Mouse (Mus musculus): Measurements from ENCODE around the gene Shd. TPM values are rescaled to one million over a fixed set of nuclear protein-coding genes. Genes with fewer than 3 reads are reported as not detected.
"Not testable (repeated sequence)": the region's sequence is repeated elsewhere in the genome, so short reads cannot be mapped to it uniquely, and the experiment has no call there.

Shd gene
- polyA plus RNA-seq (2015; fragmentation: Nextera tagmentation; extraction: Ambion mirVana): 181 and 184 TPM in 2 replicates

DNA sequence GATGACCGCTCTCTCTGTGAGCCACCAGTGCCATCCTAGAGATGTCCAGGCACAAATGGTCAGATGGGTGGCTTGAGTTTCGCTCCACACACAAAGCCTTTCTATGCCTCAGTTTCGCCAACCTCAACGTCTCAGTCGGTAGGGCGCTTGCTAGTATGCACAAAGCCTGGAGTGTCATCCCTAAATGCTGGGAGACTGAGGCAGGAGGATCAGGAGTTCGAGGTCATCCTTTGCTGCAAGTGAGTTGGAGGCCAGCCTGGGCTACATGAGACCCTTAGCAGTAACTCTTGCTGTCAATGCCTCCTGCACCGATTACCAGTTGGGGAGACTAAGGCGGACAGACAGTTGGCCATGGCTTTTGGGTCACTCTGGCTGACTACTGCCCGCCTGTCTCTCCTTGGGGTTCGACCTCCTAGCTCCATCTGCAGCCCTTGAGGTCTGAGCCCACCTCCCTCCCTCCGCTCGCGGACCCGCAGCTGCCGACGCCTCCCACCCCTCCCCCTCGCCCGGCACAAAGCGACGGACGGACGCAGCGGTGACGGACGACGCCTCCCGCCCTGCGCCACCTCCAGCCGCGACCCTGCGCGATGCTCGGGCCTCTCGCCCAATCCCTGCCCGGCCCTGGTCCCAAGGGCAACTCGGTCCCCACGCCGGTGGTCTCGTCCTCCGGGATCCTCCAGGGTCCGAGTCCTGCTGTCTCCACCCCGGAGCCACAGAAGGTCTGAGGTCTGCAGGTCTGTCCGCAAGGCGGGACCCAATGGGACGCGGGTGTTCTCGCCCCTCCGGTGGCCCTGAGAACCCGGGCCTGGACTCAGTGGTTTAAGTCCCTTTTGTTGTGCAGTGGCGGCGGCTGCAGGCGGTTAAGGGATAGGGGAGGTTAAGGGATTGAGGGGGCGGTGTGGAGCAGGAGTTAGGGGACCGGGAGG lies at the start of gene Shd:
Gene Shd (plus strand): TSS at position 502 of the 926 bp plus-strand sequence.
- H3K4me1 ChIP-seq (replicated peaks): peaks cover 55% of the 10 kb centered on the region
- H3K9ac ChIP-seq (replicated peaks): peak within 1 kb of the TSS; percentile 88
- H3K4me2 ChIP-seq (replicated peaks): peak within 1 kb of the TSS; percentile 84
- 6% methylated on average over 55 of the region's 55 CpGs for WGBS
- peak; percentile 62 for ATAC-seq
- peak within 1 kb of the TSS; percentile 66 for H3K4me3 ChIP-seq (replicated peaks)
- H3K27me3 ChIP-seq: no peaks in the 10 kb centered on the region
- no peaks in the 10 kb centered on the region for H3K9me3 ChIP-seq
- peaks cover 44% of the 10 kb centered on the region for H3K36me3 ChIP-seq
- peak within 1 kb of the TSS; percentile 95 for H3K27ac ChIP-seq

DNA sequence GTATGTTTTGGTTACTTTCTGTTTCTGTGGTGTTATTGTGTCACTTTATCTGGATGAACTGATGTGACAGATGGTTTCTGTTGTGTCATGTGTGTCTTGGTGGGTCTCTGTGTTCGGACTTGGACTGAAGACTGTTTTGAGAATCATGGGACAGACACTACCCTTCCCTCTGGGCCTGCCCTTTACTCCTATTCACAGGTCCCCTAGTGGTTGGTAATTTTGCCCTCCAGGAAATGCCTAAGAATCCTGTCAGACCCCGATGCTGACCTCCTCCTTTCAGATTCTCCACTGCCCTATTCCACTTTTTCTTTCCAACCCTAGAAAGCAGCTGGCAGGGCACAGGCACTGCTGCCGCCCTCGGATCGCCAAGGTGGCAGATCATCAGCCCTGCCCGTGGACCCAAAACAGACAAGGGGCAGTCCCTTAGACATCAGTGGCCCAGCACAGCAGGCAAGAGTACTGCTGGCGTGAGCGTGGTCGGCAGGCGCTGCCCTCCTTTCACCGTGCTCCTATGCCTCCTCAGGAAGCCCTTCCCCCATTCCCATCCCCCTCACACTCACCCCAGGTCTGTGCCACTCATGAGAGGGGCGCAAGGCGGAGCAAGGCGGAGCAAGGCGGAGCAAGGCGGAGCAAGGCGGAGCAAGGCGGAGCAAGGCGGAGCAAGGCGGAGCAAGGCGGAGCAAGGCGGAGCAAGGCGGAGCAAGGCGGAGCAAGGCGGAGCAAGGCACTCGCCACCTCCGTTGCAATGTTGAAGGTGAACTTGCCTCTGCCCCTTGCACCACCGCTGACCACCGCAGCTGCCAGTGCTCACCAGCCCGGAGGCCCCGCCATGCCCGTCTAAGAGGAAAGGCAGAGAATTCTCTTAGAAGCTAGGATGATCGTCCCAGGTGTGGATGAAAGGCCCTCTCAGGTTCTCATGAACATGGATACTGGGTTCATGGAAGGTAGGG lies 38.4 kb upstream of the Shd start:
- Histone ChIP-seq H3K27ac (peak overlapping the region; percentile 88), H3K27me3 (no peaks in the 10 kb centered on the region), H3K9ac (replicated peaks) (peak overlapping the region; percentile 75), H3K4me1 (replicated peaks) (peaks cover 6% of the 10 kb centered on the region; the same call in 1 of the 2 replicates), H3K9me3 (no peaks in the 10 kb centered on the region), H3K4me2 (replicated peaks) (peak overlapping the region; percentile 63), H3K4me3 (replicated peaks) (peak overlapping the region; percentile 55), H3K36me3 (no peaks in the 10 kb centered on the region)
- peak; percentile 99 for ATAC-seq
- 3% methylated on average over 33 of the region's 33 CpGs for WGBS

DNA sequence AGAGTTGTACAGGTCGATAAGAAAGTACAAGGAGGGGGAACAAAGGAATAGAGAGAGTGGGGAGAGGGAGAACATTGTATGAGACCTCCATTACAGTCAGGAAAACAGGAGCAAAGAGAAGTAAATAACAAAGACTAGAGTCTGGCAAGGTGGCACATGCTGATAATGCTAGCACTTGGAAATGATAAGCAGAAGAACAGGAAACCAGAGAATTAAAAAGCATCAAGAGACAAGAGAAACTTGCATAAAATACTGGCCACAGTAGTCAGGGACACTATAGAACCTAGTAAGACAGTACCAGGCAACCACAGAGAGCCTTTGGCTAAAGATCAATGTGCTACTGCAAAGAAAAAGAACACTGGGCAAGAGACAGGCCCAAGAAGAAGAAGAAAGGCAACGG lies 37.6 kb upstream of the Shd start:
- no peaks in the 10 kb centered on the region for H3K36me3 ChIP-seq
- WGBS: 71% methylated on average over 2 of the region's 2 CpGs
- H3K4me1 ChIP-seq (replicated peaks): peaks cover 6% of the 10 kb centered on the region; the same call in 1 of the 2 replicates
- peak overlapping the region; percentile 52; the same call in 1 of the 2 replicates for H3K9ac ChIP-seq (replicated peaks)
- ATAC-seq: no peak
- no peaks in the 10 kb centered on the region; the same call in 1 of the 2 replicates for H3K9me3 ChIP-seq
- no peak overlapping the region for H3K27ac ChIP-seq
- H3K4me3 ChIP-seq (replicated peaks): peak overlapping the region; percentile 55
- H3K27me3 ChIP-seq: no peaks in the 10 kb centered on the region
- peak overlapping the region; percentile 63 for H3K4me2 ChIP-seq (replicated peaks)

DNA sequence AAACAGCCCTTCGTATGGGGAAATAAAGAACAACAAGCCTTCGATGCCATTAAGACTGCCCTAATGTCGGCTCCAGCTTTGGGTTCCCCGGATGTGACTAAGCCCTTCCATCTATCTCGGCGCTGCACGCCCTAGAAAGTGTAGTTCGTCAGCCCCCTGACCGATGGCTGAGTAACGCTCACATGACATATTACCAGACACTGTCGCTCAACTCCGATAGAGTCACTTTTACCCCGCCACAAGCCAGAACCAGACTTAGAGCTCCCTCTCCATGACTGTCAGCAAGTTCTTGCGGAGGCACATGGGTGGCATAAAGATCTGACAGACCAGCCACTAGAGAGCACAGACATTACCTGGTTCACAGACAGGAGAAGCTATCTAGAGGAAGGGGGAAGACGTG lies 37.1 kb upstream of the Shd start:
- Histone ChIP-seq H3K27ac (no peak overlapping the region), H3K36me3 (peaks cover 3% of the 10 kb centered on the region; the same call in 1 of the 2 replicates), H3K4me3 (replicated peaks) (no peak overlapping the region), H3K9ac (replicated peaks) (no peak overlapping the region), H3K4me1 (replicated peaks) (peaks cover 6% of the 10 kb centered on the region; the same call in 1 of the 2 replicates), H3K27me3 (no peaks in the 10 kb centered on the region), H3K4me2 (replicated peaks) (no peak overlapping the region), H3K9me3 (no peaks in the 10 kb centered on the region; the same call in 1 of the 2 replicates)
- ATAC-seq: no peak
- 91% methylated on average over 15 of the region's 15 CpGs for WGBS

DNA sequence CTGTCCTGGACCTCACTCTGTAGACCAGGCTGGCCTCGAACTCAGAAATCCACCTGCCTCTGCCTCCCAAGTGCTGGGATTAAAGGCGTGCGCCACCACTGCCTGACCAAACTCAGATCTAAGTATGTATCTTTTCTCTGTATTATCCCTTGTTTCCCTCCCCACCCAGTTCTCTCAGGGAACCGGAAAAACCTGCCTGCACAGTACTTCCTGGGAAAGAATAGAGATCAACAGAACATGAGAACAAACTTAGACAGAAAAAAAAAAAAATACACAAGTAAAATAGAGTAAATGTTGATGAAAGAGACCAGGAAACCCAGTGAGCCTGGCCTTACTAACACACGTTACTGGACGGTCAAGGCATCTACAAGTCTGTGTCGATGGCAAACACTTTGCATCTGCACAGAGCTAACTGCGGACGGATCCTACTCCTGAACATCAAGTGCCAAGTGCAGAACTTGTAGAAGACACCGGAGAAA lies 25.8 kb upstream of the Shd start:
- not testable (repeated sequence) for ATAC-seq, H3K9me3 ChIP-seq, H3K27me3 ChIP-seq
- Histone ChIP-seq H3K27ac (peak overlapping the region; percentile 92), H3K36me3 (peaks cover 18% of the 10 kb centered on the region), H3K9ac (replicated peaks) (peak overlapping the region; percentile 63; the same call in 1 of the 2 replicates), H3K4me1 (replicated peaks) (peaks cover 12% of the 10 kb centered on the region), H3K4me2 (replicated peaks) (peak overlapping the region; percentile 63), H3K4me3 (replicated peaks) (peak overlapping the region; percentile 49)
- WGBS: 37% methylated on average over 10 of the region's 10 CpGs

DNA sequence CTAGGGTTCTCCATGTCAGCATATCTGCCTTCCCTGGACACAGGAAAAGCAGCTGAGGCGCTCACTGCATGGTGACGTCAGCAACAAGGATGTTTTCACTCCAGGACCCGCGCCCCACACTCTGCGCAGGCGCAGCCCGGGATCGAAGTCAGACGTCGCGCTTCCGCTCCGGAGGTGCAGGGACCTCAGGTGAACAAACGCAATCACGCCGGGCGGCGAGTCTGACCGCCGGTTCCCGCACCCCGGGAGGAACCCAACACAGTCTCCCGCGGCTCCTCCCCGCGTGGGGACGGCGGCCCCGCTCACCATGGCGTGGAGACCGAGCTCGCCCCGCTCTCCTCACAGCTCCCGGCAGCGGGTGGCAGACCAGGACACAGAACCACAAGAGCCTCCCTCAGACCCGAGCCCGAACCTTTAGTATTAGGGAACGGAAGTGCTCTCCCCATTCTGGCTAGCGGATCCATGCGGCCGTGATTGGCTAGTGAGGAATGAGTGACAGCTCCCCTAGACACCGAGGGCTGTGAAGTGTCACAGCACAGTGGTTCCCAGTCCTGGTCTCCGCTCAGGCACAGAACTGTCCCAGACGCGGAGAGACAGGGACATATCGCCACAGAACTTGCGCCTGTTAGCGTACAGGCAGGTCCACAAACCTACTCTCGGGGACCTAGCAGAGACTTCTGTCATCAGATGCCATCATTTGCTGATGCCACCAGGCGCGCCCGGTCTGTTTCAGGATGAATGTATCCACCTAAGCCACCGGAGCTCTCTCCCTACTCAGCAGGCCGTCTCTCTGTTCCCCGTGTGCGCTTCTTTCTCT lies 25.2 kb upstream of the Shd start:
- Histone ChIP-seq H3K4me1 (replicated peaks) (peaks cover 12% of the 10 kb centered on the region), H3K36me3 (peaks cover 11% of the 10 kb centered on the region), H3K4me2 (replicated peaks) (peak overlapping the region; percentile 63), H3K27ac (peak overlapping the region; percentile 92), H3K9ac (replicated peaks) (peak overlapping the region; percentile 63), H3K4me3 (replicated peaks) (peak overlapping the region; percentile 49)
- H3K27me3 ChIP-seq, H3K9me3 ChIP-seq: not testable (repeated sequence)
- under 1% methylated on average over 56 of the region's 56 CpGs for WGBS
- peak; percentile 99 for ATAC-seq

DNA sequence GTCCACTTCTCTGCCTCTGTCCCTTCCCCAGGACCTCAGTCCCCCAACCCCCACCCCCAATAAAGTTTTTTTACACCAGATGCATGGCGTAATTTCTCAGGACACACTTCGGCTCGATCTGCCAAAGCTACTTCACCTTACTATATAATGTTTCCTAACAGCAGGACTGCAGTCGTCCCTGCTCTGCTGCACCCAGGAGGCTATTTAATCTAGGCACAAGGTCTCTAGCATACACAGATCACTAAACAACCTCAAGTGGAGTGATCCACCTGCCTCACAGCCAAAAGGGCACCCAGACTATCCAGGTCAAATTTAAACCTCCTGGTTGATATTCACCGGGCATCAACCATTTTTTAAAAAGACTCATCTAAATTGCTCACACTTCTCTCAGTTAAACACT lies 24.6 kb upstream of the Shd start:
- Histone ChIP-seq H3K27ac (peak overlapping the region; percentile 92), H3K4me1 (replicated peaks) (peaks cover 12% of the 10 kb centered on the region), H3K27me3 (peaks cover 7% of the 10 kb centered on the region; the same call in 1 of the 2 replicates), H3K4me2 (replicated peaks) (peak overlapping the region; percentile 63), H3K9ac (replicated peaks) (peak overlapping the region; percentile 63), H3K36me3 (0 out of 2 replicates have a peak, but pooled peaks cover 6% of the 10 kb centered on the region), H3K9me3 (no peaks in the 10 kb centered on the region), H3K4me3 (replicated peaks) (peak overlapping the region; percentile 49)
- WGBS: 31% methylated on average over 5 of the region's 5 CpGs
- ATAC-seq: no peak

DNA sequence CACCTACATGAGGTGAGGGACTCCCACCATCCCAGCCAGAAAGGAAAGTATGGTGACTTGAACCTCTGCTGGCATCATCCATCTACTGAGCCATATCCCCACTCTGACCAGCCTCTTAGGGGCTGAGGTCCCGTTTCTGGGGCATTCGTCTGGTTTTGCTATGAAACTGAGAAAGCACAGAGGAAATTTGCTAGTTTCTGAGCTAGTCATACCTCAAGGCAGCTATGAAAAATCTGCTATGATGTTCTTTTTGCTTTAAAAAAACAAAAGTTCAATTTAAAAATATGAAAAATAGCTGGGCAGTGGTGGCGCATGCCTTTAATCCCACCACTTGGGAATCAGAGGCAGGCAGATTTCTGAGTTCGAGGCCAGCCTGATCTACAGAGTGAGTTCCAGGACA lies 21.6 kb upstream of the Shd start:
- peaks cover 17% of the 10 kb centered on the region for H3K27me3 ChIP-seq
- no peaks in the 10 kb centered on the region for H3K36me3 ChIP-seq
- H3K4me1 ChIP-seq (replicated peaks): peaks cover 12% of the 10 kb centered on the region
- WGBS: 87% methylated on average over 4 of the region's 4 CpGs
- no peak overlapping the region for H3K9ac ChIP-seq (replicated peaks)
- no peaks in the 10 kb centered on the region for H3K9me3 ChIP-seq
- H3K27ac ChIP-seq: no peak overlapping the region
- H3K4me2 ChIP-seq (replicated peaks): no peak overlapping the region
- ATAC-seq: no peak
- H3K4me3 ChIP-seq (replicated peaks): no peak overlapping the region

DNA sequence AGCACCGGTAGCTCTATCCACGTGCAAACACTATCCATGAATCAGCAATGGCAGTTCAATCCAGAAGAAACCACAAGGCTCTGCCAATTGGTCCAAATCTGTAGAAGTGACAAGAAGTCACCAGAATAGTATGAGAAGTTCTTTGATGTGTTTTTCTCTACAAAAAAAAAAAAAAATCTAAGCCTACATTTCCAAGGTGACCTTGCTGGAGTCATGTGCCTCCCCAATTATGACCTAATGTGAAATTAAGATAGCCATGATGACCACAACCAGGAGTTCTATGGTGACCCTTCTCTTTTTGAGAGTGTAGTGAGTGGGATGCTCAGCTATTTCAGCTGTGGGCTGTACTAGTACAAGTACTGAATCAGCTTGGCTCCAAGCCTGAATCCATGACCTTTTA lies 20.9 kb upstream of the Shd start, which contains the start of gene Zfp119b:
Gene Zfp119b (minus strand): TSS at position 101 of the 400 bp plus-strand sequence.
- no peak for ATAC-seq
- H3K4me1 ChIP-seq (replicated peaks): peaks cover 8% of the 10 kb centered on the region
- H3K4me3 ChIP-seq (replicated peaks): no peak within 1 kb of the TSS
- H3K27ac ChIP-seq: no peak within 1 kb of the TSS
- H3K36me3 ChIP-seq: no peaks in the 10 kb centered on the region
- H3K9me3 ChIP-seq: no peaks in the 10 kb centered on the region
- no peak within 1 kb of the TSS for H3K4me2 ChIP-seq (replicated peaks)
- 91% methylated on average over 2 of the region's 2 CpGs for WGBS
- H3K27me3 ChIP-seq: peaks cover 21% of the 10 kb centered on the region
- no peak within 1 kb of the TSS for H3K9ac ChIP-seq (replicated peaks)

DNA sequence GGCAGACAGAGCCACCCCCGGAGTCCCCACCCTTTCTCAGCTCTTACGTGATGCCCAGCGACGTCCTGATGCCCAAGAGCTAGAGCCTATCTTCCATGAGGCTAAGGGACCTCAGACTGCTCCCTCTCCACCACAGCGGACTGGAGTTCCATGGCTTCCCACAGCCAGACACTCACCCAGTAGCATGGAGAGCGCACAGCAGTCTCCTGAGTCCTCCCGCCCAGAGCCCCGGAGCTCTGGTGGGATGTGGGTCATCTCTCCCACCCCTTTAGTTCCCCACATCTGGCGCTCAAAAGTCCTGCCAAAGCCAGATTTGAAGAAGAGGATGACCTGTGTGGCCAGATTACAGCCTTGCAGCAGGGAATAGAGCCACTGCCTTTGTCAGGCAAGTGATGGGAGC lies 19.7 kb upstream of the Shd start:
- peaks cover 5% of the 10 kb centered on the region for H3K4me1 ChIP-seq (replicated peaks)
- no peak overlapping the region for H3K27ac ChIP-seq
- no peak overlapping the region for H3K9ac ChIP-seq (replicated peaks)
- no peak overlapping the region for H3K4me3 ChIP-seq (replicated peaks)
- WGBS: 81% methylated on average over 9 of the region's 9 CpGs
- no peak overlapping the region for H3K4me2 ChIP-seq (replicated peaks)
- H3K27me3 ChIP-seq: peaks cover 31% of the 10 kb centered on the region
- H3K9me3 ChIP-seq: no peaks in the 10 kb centered on the region
- H3K36me3 ChIP-seq: no peaks in the 10 kb centered on the region
- ATAC-seq: no peak

DNA sequence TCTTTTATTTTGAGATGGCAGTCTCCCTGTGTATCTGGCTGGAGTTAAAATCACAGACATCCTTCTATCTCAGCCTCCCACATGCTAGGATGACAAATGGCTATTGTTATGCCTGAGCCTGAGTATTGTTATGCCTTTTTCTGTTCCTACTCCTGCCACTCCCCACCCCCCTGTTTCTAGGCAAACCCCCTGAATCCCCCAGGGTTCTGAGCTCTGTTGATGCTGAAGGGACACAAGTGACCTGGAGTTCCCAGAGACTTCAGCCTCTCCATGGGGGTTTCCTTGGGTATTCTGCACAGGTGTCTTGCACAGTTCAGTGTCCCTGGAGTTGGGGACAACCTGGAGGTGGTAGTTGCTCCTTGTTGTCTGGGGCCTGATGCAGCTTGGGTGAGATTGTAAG lies 18.2 kb upstream of the Shd start:
- no peak overlapping the region for H3K4me2 ChIP-seq (replicated peaks)
- no peak overlapping the region for H3K27ac ChIP-seq
- no peaks in the 10 kb centered on the region for H3K36me3 ChIP-seq
- H3K4me1 ChIP-seq (replicated peaks): peaks cover 13% of the 10 kb centered on the region
- H3K4me3 ChIP-seq (replicated peaks): no peak overlapping the region
- no peaks in the 10 kb centered on the region for H3K9me3 ChIP-seq
- peaks cover 31% of the 10 kb centered on the region for H3K27me3 ChIP-seq
- no peak for ATAC-seq
- H3K9ac ChIP-seq (replicated peaks): no peak overlapping the region
